Mouse (Mus musculus) heart, adult 10 weeks (tissue): ENCODE results near the gene Asb16. TPM values are rescaled to one million over a fixed set of nuclear protein-coding genes. Genes with fewer than 3 reads are reported as not detected.

Experiments used
- polyA plus RNA-seq: library from polyadenylated mRNA; stranded (reverse); fragments of 350-450 nt; fragmentation: Illumina TruSeq; extraction: RNeasy Lipid Tissue Mini Kit (QIAGEN cat#74804); gene quantifications from one replicate; pipeline ENCODE4 v1.2.3, GENCODE M21; 2014; ENCODE audit warnings: low read depth, low replicate concordance

Gene Asb16
- 0.86 TPM for polyA plus RNA-seq

DNA sequence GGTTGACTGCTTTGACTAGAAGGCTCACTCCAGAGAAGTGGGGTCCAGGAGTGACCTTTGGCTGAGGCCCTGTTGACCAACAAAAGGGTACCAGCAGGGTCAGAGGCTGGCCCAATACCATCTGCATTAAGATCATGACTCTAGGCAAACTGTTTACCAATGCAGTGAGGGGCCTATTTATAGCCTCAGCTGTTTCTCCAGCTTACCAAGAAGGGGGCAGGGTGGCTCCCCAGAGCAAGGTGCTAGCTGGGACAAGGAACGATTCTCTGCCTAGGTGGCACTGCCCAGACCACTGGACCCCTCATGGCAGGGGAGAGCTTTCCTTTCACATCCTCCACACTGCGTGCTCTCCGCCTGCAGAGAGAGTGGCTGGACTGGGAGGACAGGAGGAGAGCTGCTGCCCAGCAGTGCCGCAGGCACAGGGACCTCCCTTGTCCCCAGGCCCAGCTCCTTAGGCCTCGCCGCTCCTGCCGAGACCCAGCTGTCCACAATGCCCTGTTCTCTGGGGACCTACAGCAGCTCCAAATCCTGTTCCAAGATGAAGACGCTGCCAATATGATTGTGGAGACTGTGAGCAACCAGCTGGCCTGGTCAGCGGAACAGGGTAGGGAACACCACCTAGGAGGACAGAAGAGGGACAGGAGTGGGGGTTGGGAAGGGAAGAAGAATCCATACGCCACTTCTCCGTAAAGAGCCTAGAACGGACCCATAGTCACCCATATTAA lies at the start of gene Asb16:
Gene Asb16, plus strand, starts transcription at position 224 of the 725 bp plus-strand sequence.

GRCm38 (mm10) chr11:102230006-102230741 lies 38.4 kb upstream of the Asb16 start, which contains the start of gene Hdac5:
Gene Hdac5 (minus strand): TSS chr11:102230166.

DNA sequence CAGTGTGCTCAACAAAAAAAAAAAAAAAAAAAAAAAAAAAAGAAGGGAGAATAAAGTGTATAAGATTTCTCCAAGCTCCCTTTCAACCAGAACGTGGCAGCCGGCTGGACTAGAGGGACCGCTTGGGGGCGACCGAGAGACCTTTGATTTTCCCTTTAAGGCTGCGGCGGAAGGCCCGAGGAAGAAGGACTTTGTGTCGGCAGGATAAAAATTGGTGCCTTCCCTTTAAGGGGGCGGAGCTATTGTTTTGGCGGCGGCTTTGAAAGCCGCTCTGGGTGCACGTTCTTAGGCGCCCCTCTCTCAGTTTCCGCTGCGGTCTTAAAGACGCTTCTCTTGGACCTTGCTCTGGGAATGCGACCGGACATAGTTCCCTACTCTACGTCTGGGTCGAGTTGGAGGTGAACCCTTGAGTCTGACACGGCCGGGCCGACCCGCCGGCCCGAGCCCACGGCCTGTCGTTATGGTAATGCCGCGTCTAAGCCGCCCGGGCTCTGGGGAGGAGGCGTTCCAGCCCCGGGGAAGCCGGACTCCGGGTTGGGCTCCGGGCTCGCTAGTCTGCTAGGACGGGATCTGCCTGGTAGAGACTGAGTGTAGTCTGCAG lies 19.8 kb upstream of the Asb16 start, which contains the start of gene BC030867:
Gene BC030867, plus strand, starts transcription at position 253 of the 601 bp plus-strand sequence.

GRCm38 (mm10) chr11:102284501-102285094 lies 16.1 kb downstream of the Asb16 start, which contains the start of gene Tmub2:
Gene Tmub2 (plus strand): TSS chr11:102284931.

DNA sequence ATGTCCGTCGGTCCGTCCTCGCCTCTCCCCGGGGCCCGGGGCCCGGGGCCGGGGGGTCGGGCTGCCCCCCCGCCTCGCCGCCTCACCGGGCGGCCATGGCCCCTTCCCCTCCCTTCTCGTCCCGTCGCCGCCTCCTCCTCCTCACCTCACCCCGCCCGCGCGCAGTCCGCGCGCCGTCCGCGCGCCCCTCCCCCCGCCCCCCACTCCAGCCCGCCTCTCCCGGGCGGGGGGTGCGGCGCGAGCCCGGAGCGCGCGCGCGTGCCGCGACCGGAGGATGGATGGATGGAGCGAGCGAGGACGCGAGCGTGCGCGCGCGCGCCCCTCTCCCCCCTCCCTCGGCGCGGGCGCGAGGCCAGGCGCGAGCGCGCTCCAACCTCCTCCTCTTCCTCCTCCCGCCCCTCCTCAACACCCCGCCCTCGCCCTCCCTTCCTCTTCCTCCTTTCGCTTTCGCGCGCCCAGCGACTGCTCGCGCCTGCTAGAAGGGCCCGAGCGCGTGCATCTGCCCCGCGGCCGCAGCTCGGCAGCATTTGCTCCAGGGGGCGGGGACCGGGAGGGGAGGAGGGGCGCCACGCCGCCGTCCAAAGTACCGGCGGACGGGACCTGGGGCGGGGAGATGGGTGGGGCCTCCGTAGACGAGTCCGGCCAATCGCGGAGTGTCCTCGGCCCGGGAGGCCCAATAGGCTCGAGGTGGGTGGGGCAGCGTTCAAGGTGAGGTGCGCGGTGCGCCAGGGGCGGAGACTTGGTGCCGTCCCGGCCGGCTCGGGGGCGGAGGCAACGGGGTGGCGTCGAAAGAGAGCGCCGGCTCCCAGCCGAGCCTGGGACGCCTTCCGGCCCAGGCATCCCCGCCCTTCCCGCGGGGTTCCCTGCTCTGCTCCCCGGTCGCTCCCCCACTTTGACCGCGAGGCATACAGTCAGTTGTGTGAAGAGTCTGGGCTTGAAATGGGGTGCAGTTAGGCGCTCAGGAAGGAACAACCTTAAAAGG lies 28.2 kb downstream of the Asb16 start, which contains the start of gene Atxn7l3:
Gene Atxn7l3, minus strand, starts transcription at position 141 of the 982 bp plus-strand sequence.

DNA sequence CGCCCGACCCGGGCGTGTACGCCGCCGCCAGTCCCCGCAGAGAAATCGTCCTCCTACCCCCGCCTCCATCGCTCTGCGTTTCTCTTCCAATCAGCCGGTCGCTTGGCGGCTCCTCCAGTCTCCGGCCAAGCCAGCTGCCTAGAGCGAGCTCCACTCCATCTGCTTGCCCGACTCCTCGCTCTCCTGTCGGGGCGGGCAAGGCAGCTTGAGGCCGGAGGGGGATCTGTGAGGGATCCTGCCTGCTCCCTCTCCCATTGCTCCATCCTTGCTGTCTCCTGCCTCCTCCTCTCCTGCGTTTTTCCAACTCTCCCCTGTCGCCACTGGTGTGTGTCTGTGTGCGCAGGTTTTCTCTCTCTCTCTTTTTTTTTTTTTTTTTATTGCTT lies 50.9 kb downstream of the Asb16 start, which contains the start of gene Ubtf:
Gene Ubtf, minus strand, starts transcription at position 333 of the 383 bp plus-strand sequence.

Other genes with a start within 250 kb of the Asb16 start
- 3.4 TPM for gene Mpp3, start 240.3 kb upstream of the Asb16 start, polyA plus RNA-seq
- 86.6 TPM for gene Cd300lg, start 227.2 kb upstream of the Asb16 start, polyA plus RNA-seq
- 3.6 TPM for gene Mpp2, start 180.2 kb upstream of the Asb16 start, polyA plus RNA-seq
- gene Ppy, start 167.4 kb upstream of the Asb16 start, polyA plus RNA-seq, result not detected
- gene Pyy, start 160.9 kb upstream of the Asb16 start, polyA plus RNA-seq, result not detected
- gene Nags, start 123.2 kb upstream of the Asb16 start, polyA plus RNA-seq, result not detected
- 13.3 TPM for gene Tmem101, start 112.3 kb upstream of the Asb16 start, polyA plus RNA-seq
- 22.0 TPM for gene Lsm12, start 83.4 kb upstream of the Asb16 start, polyA plus RNA-seq
- 42.9 TPM for gene G6pc3, start 79.1 kb upstream of the Asb16 start, polyA plus RNA-seq
- gene Hdac5, start 38.6 kb upstream of the Asb16 start, polyA plus RNA-seq, result 100 TPM
- gene BC030867, start 19.9 kb upstream of the Asb16 start, polyA plus RNA-seq, result 0.45 TPM
- gene Tmub2, start 16.2 kb downstream of the Asb16 start, polyA plus RNA-seq, result 33.1 TPM
- gene Atxn7l3, start 27.9 kb downstream of the Asb16 start, polyA plus RNA-seq, result 19.8 TPM
- 59.2 TPM for gene Ubtf, start 51.0 kb downstream of the Asb16 start, polyA plus RNA-seq
- gene Slc4a1, start 97.5 kb downstream of the Asb16 start, polyA plus RNA-seq, result 0.16 TPM
- not detected for gene Rundc3a, start 124.7 kb downstream of the Asb16 start, polyA plus RNA-seq
- 144 TPM for gene Slc25a39, start 139.2 kb downstream of the Asb16 start, polyA plus RNA-seq
- gene Grn, start 161.6 kb downstream of the Asb16 start, polyA plus RNA-seq, result 86.1 TPM
- 1.7 TPM for gene Fam171a2, start 178.9 kb downstream of the Asb16 start, polyA plus RNA-seq
- gene Itga2b, start 201.4 kb downstream of the Asb16 start, polyA plus RNA-seq, result 1.6 TPM